Mouse (Mus musculus) kidney, postnatal 0 days (tissue): ENCODE measurements around the gene Rbm28. TPM values are rescaled to one million over a fixed set of nuclear protein-coding genes. Genes with fewer than 3 reads are reported as not detected.
A peak's percentile ranks its signal among the peaks of the same experiment; 100 is the strongest.

Experiments used
- ATAC-seq: fragments of 200-750 bp; cut with Nextera tagmentation; replicated peaks from 2 replicates; pipeline ENCODE4 v1.8.0; 2017; ENCODE audit warnings: low read depth, moderate number of reproducible peaks, moderate TSS enrichment, moderate library complexity; ENCODE audit not compliant: low FRiP score
- DNase-seq: peaks from one replicate; pipeline ENCODE4 v3.0.0-alpha.2; 2016; ENCODE audit warnings: low spot score
- H3K27ac ChIP-seq: fragments of 300-500 bp; sonication (generic); 2 replicates; pipeline ENCODE4 v1.5.1; 2014; ENCODE audit warnings: mild to moderate bottlenecking
- H3K27me3 ChIP-seq: fragments of 300-500 bp; sonication (generic); 2 replicates; pipeline ENCODE4 v1.6.1; 2014; ENCODE audit warnings: low read length, mixed read lengths; ENCODE audit not compliant: insufficient read depth
- H3K36me3 ChIP-seq: fragments of 300-500 bp; sonication (generic); 2 replicates; pipeline ENCODE4 v1.6.1; 2014; ENCODE audit warnings: low read length, mixed read lengths; ENCODE audit not compliant: insufficient read depth
- H3K4me1 ChIP-seq: fragments of 300-500 bp; sonication (generic); replicated peaks from 2 replicates; pipeline ENCODE4 v1.6.1; 2014; ENCODE audit warnings: antibody characterized with exemption, low read length, mixed read lengths; ENCODE audit not compliant: insufficient read depth
- H3K4me2 ChIP-seq: fragments of 300-500 bp; sonication (generic); 2 replicates; pipeline ENCODE4 v1.6.1; 2014; ENCODE audit warnings: mild to moderate bottlenecking, low read length, moderate library complexity, mixed read lengths
- H3K4me3 ChIP-seq: fragments of 300-500 bp; sonication (generic); replicated peaks from 2 replicates; pipeline ENCODE4 v1.5.1; 2014; ENCODE audit warnings: low read depth, low read length
- H3K9ac ChIP-seq: fragments of 300-500 bp; sonication (generic); 2 replicates; pipeline ENCODE4 v1.6.1; 2014; ENCODE audit warnings: low read depth, low read length
- H3K9me3 ChIP-seq: fragments of 300-500 bp; sonication (generic); replicated peaks from 2 replicates; pipeline ENCODE4 v1.6.1; 2016; ENCODE audit warnings: low read length, inconsistent platforms, mixed read lengths
- CTCF ChIP-seq: IDR thresholded peaks from 2 replicates; pipeline ENCODE4 v1.5.1; 2016; ENCODE audit warnings: antibody characterized with exemption, low read depth, mild to moderate bottlenecking, moderate library complexity
- WGBS: fragments of 180-500 bp; shearing (Covaris S2); extraction: QIAGEN DNeasy Blood & Tissue Kit; methylation state at CpG from one replicate; pipeline ENCODE4 v1.1.7; 2014; 5-methylcytosine and 5-hydroxymethylcytosine counted together
- microRNA-seq: library from miRNA; unstranded; fragments of <30 nt; microRNA quantifications from one replicate; pipeline ENCODE4, GENCODE M21; 2016
- polyA plus RNA-seq: library from polyadenylated mRNA; unstranded; fragments of >200 nt; fragmentation: Nextera tagmentation; extraction: Ambion mirVana; gene quantifications from 2 replicates; pipeline ENCODE4 v1.2.1, GENCODE M21; 2015

Rbm28 gene
- polyA plus RNA-seq, 1 experiment from 2014 or later = 26.6 TPM

DNA sequence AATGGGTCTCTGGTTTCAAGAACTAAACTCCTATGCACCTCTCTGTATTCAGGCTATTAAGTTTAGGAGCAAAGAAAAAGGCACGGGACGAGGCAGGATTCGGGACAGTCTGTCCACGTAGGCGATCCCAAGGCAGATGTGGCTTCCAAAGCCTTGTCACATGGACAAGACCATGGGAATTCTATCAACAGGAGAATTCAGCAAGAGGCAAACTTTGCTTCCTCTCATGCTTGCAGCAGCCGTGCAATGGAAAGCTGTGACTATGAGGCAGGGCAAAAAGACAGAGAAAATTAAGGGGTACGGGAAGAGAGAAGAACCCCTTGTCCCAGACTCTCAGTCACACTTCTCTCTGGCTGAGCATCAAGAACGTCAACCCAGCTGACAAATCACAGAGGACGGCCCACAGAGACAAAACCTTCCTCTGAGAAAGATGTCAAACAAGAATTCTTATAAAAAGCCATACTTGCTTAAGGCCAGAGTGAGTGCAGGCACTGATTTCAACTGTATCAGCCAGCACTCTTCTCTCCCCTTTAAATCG lies 82.9 kb downstream of the Rbm28 start:
- ATAC-seq = no peak
- DNase-seq = no peak
- Histone ChIP-seq H3K4me2 (no peak overlapping the region), H3K9me3 (no peaks in the 10 kb centered on the region), H3K9ac (no peak overlapping the region), H3K36me3 (no peaks in the 10 kb centered on the region), H3K27ac (no peak overlapping the region), H3K4me3 (no peak overlapping the region), H3K4me1 (no peaks in the 10 kb centered on the region), H3K27me3 (no peaks in the 10 kb centered on the region)
- no peak for TF ChIP-seq CTCF
- 78% methylated on average over 10 of the region's 10 CpGs for WGBS

DNA sequence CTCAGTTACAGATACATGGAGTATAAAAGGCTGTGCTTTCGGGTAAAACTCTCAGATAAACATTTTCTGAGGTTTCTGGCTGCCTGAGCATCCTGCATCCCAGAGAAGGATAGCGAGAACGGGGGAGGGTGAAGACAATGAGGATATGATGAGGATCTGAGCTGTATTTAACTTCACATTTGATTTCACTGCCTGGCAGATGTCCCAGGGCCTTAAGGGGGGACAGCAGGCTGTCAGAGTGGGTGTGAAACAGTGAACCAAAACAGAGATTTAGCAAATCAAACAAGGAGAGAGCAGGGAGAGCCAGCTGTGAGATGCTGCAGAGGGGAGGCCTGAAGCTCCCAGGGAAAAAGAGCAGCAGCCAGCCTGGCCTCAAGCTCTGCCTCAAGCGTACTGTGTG lies 85.5 kb downstream of the Rbm28 start:
- Histone ChIP-seq H3K27me3 (no peaks in the 10 kb centered on the region), H3K4me2 (no peak overlapping the region), H3K4me3 (no peak overlapping the region), H3K4me1 (no peaks in the 10 kb centered on the region), H3K27ac (no peak overlapping the region), H3K36me3 (no peaks in the 10 kb centered on the region), H3K9ac (no peak overlapping the region), H3K9me3 (no peaks in the 10 kb centered on the region)
- DNase-seq (peak; percentile 4), ATAC-seq (no peak)
- TF ChIP-seq CTCF = no peak
- 63% methylated on average over 4 of the region's 4 CpGs for WGBS

DNA sequence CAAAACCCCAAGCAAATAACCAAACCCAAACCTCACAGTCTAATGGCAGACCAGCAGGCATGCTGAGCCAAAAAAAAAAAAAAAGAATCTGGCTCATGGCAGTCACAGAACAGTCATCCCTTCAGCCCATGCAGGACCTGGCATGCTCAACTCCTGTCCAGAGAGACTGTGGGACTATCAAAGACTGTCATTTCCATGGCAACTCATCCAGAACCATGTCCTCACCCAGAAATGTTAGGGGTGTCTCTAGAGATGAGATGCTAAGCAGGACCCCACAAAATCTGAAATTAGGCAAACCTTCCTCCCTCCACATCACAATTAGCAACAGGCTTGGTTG lies 90.7 kb downstream of the Rbm28 start:
- DNase-seq (no peak), ATAC-seq (no peak)
- Histone ChIP-seq H3K4me3 (no peak overlapping the region), H3K9me3 (no peaks in the 10 kb centered on the region), H3K27ac (no peak overlapping the region), H3K4me2 (no peak overlapping the region), H3K9ac (no peak overlapping the region), H3K36me3 (no peaks in the 10 kb centered on the region), H3K4me1 (no peaks in the 10 kb centered on the region), H3K27me3 (no peaks in the 10 kb centered on the region)
- no peak for TF ChIP-seq CTCF

Small RNA genes lying within 50 kb of the gene (microRNA-seq; reads per million reads assigned to microRNA genes)
- gene Gm24303 = not detected

Other genes with a start within 250 kb of the Rbm28 start
- not detected in 2 replicates for gene Lep, start 104.8 kb downstream of the Rbm28 start, polyA plus RNA-seq
- gene Prrt4, start 14.6 kb upstream of the Rbm28 start, polyA plus RNA-seq = 0.50 and 0.76 TPM in 2 replicates
- gene Impdh1, start 51.4 kb upstream of the Rbm28 start, polyA plus RNA-seq = 26.3 and 28.0 TPM in 2 replicates
- gene Hilpda, start 107.5 kb upstream of the Rbm28 start, polyA plus RNA-seq = 32.8 and 34.2 TPM in 2 replicates
- 0.29 and 0.60 TPM in 2 replicates for gene Fam71f2, start 114.6 kb upstream of the Rbm28 start, polyA plus RNA-seq
- gene Fam71f1, start 154.1 kb upstream of the Rbm28 start, polyA plus RNA-seq = not detected in 2 replicates
- 271 and 306 TPM in 2 replicates for gene Calu, start 183.1 kb upstream of the Rbm28 start, polyA plus RNA-seq
- gene Opn1sw, start 223.5 kb upstream of the Rbm28 start, polyA plus RNA-seq = 0.26 and 0.47 TPM in 2 replicates
- gene Ccdc136, start 231.3 kb upstream of the Rbm28 start, polyA plus RNA-seq = 12.1 and 13.8 TPM in 2 replicates